Mouse (Mus musculus) frontal cortex, adult 2 months (tissue): Measurements from ENCODE around the gene Pom121l2. TPM values are rescaled to one million over a fixed set of nuclear protein-coding genes. Genes with fewer than 3 reads are reported as not detected.

Experiments used
- polyA plus RNA-seq: library from polyadenylated mRNA; depleted of rRNA; stranded (reverse); fragments of >200 nt; gene quantifications from 2 replicates; pipeline ENCODE4 v1.2.3, GENCODE M21; 2012; rRNA removed

The Pom121l2 gene
- polyA plus RNA-seq, 1 experiment: not detected

Other genes with a start within 250 kb of the Pom121l2 start
- 3.3 and 4.1 TPM in 2 replicates for gene Hist1h4j, start 246.1 kb upstream of the Pom121l2 start, polyA plus RNA-seq
- 12.6 and 16.6 TPM in 2 replicates for gene Hist1h4k, start 230.7 kb upstream of the Pom121l2 start, polyA plus RNA-seq
- 1.1 and 1.7 TPM in 2 replicates for gene Hist1h2ak, start 227.4 kb upstream of the Pom121l2 start, polyA plus RNA-seq
- gene Hist1h2bn, start 227.1 kb upstream of the Pom121l2 start, polyA plus RNA-seq: 0.82 and 1.9 TPM in 2 replicates
- 0.18 and 0.71 TPM in 2 replicates for gene Hist1h1b, start 200.6 kb upstream of the Pom121l2 start, polyA plus RNA-seq
- 3.1 and 4.5 TPM in 2 replicates for gene Hist1h3i, start 197.8 kb upstream of the Pom121l2 start, polyA plus RNA-seq
- gene Hist1h2an, start 194.0 kb upstream of the Pom121l2 start, polyA plus RNA-seq: not detected in 2 replicates
- 0.32 and 0.57 TPM in 2 replicates for gene Hist1h2bp, start 193.7 kb upstream of the Pom121l2 start, polyA plus RNA-seq
- 1.5 and 1.9 TPM in 2 replicates for gene Hist1h2bq, start 171.0 kb upstream of the Pom121l2 start, polyA plus RNA-seq
- gene Hist1h2ao, start 170.7 kb upstream of the Pom121l2 start, polyA plus RNA-seq: not detected in 2 replicates
- gene Hist1h4m, start 169.4 kb upstream of the Pom121l2 start, polyA plus RNA-seq: not detected in 2 replicates
- 12.0 and 12.7 TPM in 2 replicates for gene Hist1h4n, start 149.0 kb upstream of the Pom121l2 start, polyA plus RNA-seq
- 3.5 and 3.9 TPM in 2 replicates for gene Hist1h2ap, start 147.7 kb upstream of the Pom121l2 start, polyA plus RNA-seq
- gene Hist1h2br, start 147.5 kb upstream of the Pom121l2 start, polyA plus RNA-seq: 0.21 and 0.96 TPM in 2 replicates
- 2.2 and 2.6 TPM in 2 replicates for gene Zfp184, start 36.1 kb upstream of the Pom121l2 start, polyA plus RNA-seq
- gene Prss16, start 28.5 kb downstream of the Pom121l2 start, polyA plus RNA-seq: 0.56 and 1.4 TPM in 2 replicates
- gene Hist1h2ah, start 54.4 kb downstream of the Pom121l2 start, polyA plus RNA-seq: 0.80 TPM in 1 of 2 replicates, not detected in the other
- 0.36 and 0.65 TPM in 2 replicates for gene Hist1h2bk, start 54.7 kb downstream of the Pom121l2 start, polyA plus RNA-seq
- 12.2 and 13.3 TPM in 2 replicates for gene Hist1h4i, start 60.2 kb downstream of the Pom121l2 start, polyA plus RNA-seq
- gene Hist1h2ag, start 61.8 kb downstream of the Pom121l2 start, polyA plus RNA-seq: 0.36 and 0.38 TPM in 2 replicates
- 0.78 and 1.6 TPM in 2 replicates for gene Hist1h2bj, start 62.0 kb downstream of the Pom121l2 start, polyA plus RNA-seq
- not detected in 2 replicates for gene Vmn1r188, start 103.2 kb downstream of the Pom121l2 start, polyA plus RNA-seq
- not detected in 2 replicates for gene Vmn1r189, start 124.6 kb downstream of the Pom121l2 start, polyA plus RNA-seq
- gene Vmn1r191, start 202.8 kb downstream of the Pom121l2 start, polyA plus RNA-seq: not detected in 2 replicates
- gene Vmn1r192, start 209.9 kb downstream of the Pom121l2 start, polyA plus RNA-seq: not detected in 2 replicates
- gene Vmn1r193, start 242.0 kb downstream of the Pom121l2 start, polyA plus RNA-seq: not detected in 2 replicates